Mouse (Mus musculus): ENCODE data around the gene Crip2. TPM values are rescaled to one million over a fixed set of nuclear protein-coding genes. Genes with fewer than 3 reads are reported as not detected.

Crip2 gene
- total and polyA plus RNA-seq, 2 experiments from 2014 or later = 185 to 317 TPM

- Histone ChIP-seq H3K4me2 (ENCODE audit: low read depth, low read length, poor library complexity, severe bottlenecking) (no peak overlapping the region), H3K9ac (replicated peaks; ENCODE audit: low read length, poor library complexity, severe bottlenecking) (no peak overlapping the region), H3K27ac (ENCODE audit: low read depth, low read length) (no peak overlapping the region; the same call in 1 of the 2 replicates)
Observed at GRCm38 (mm10) chr12:113100448-113101076, 39.5 kb upstream of the Crip2 start.

DNA sequence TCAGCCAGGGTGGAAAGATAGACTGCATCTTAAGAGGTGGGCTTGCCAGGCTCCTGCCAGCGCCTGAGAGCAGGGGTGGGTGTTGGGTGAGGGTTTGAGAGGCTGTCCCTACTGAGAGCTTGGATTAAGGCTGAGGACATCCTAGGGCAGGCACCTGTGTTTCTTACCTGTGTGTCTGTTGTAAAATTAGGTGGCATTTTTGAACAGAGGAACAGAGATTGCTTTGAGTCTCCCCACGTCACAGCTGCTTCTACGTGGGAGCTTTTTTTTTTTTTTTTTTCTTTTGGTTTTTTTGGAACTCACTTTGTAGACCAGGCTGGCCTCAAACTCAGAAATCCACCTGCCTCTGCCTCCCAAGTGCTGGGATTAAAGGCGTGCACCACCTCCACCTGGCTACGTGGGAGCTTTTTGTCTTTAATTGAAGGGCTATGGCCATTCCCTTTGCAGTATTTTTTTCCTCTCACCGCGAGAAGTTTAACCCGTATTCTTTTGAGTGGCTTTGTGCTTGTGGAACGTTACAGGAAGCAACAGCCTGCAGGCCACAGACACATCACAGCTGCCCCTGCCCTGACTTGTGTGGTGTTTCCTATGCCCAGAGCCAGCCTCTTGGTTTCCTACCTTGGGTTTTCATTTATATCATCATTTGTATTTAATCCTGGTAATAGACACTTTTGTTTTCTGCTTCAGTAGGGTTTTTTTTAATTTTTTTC is 38.6 kb upstream of the Crip2 start:
- peaks cover 22% of the 10 kb centered on the region; the same call in 1 of the 2 replicates for H3K4me1 ChIP-seq (ENCODE audit: insufficient read depth, low read length)
- no peak overlapping the region; the same call in 1 of the 2 replicates for H3K27ac ChIP-seq (ENCODE audit: low read depth, low read length)
- ATAC-seq (ENCODE audit: low FRiP score) = no peak
- TF ChIP-seq CTCF (IDR thresholded peaks at IDR 0.05) = no peak
- no peak overlapping the region for H3K4me3 ChIP-seq (ENCODE audit: low read depth, low read length)
- H3K9ac ChIP-seq (replicated peaks; ENCODE audit: low read length, poor library complexity, severe bottlenecking) = no peak overlapping the region
- WGBS = 77% methylated on average over 9 of the region's 9 CpGs
- H3K9me3 ChIP-seq (ENCODE audit: low read length) = no peaks in the 10 kb centered on the region
- H3K4me2 ChIP-seq (ENCODE audit: low read depth, low read length, poor library complexity, severe bottlenecking) = no peak overlapping the region
- peaks cover 4% of the 10 kb centered on the region; the same call in 1 of the 2 replicates for H3K36me3 ChIP-seq (ENCODE audit: insufficient read depth, low read length)
- no peaks in the 10 kb centered on the region for H3K27me3 ChIP-seq (ENCODE audit: insufficient read depth, low read length)
- no peak for DNase-seq (ENCODE audit: low spot score)

More at GRCm38 (mm10) chr12:113100448-113101076, 39.5 kb upstream of the Crip2 start:
- no peak for ATAC-seq (ENCODE audit: low FRiP score)
- H3K9me3 ChIP-seq (ENCODE audit: low read length) = no peaks in the 10 kb centered on the region
- H3K4me1 ChIP-seq (ENCODE audit: insufficient read depth, low read length) = peaks cover 22% of the 10 kb centered on the region; the same call in 1 of the 2 replicates
- no peak overlapping the region for H3K4me3 ChIP-seq (ENCODE audit: low read depth, low read length)
- no peaks in the 10 kb centered on the region for H3K27me3 ChIP-seq (ENCODE audit: insufficient read depth, low read length)
- DNase-seq (ENCODE audit: low spot score) = peak; percentile 41
- WGBS = 75% methylated on average over 5 of the region's 5 CpGs
- H3K36me3 ChIP-seq (ENCODE audit: insufficient read depth, low read length) = peaks cover 4% of the 10 kb centered on the region; the same call in 1 of the 2 replicates
- TF ChIP-seq CTCF (IDR thresholded peaks at IDR 0.05) = no peak

- TF ChIP-seq CTCF (IDR thresholded peaks at IDR 0.05) = peak; percentile 78
- no peak for ATAC-seq (ENCODE audit: low FRiP score)
- WGBS = 63% methylated on average over 6 of the region's 6 CpGs
Observed at GRCm38 (mm10) chr12:113102461-113102860, 37.6 kb upstream of the Crip2 start.

GRCm38 (mm10) chr12:113103846-113104451 is 36.1 kb upstream of the Crip2 start:
- Histone ChIP-seq H3K27ac (ENCODE audit: low read depth, low read length) (no peak overlapping the region), H3K9ac (replicated peaks; ENCODE audit: low read length, poor library complexity, severe bottlenecking) (no peak overlapping the region), H3K9me3 (ENCODE audit: low read length) (no peaks in the 10 kb centered on the region), H3K4me3 (ENCODE audit: low read depth, low read length) (no peak overlapping the region), H3K4me1 (ENCODE audit: insufficient read depth, low read length) (peaks cover 12% of the 10 kb centered on the region; the same call in 1 of the 2 replicates), H3K27me3 (ENCODE audit: insufficient read depth, low read length) (no peaks in the 10 kb centered on the region), H3K36me3 (ENCODE audit: insufficient read depth, low read length) (peaks cover 4% of the 10 kb centered on the region; the same call in 1 of the 2 replicates), H3K4me2 (ENCODE audit: low read depth, low read length, poor library complexity, severe bottlenecking) (no peak overlapping the region)
- peak; percentile 50 for TF ChIP-seq CTCF (IDR thresholded peaks at IDR 0.05)
- WGBS = 86% methylated on average over 8 of the region's 8 CpGs
- DNase-seq (ENCODE audit: low spot score) (no peak), ATAC-seq (ENCODE audit: low FRiP score) (no peak)

More at GRCm38 (mm10) chr12:113102461-113102860, 37.6 kb upstream of the Crip2 start:
- Histone ChIP-seq H3K27me3 (ENCODE audit: insufficient read depth, low read length) (no peaks in the 10 kb centered on the region), H3K4me2 (ENCODE audit: low read depth, low read length, poor library complexity, severe bottlenecking) (no peak overlapping the region), H3K9ac (replicated peaks; ENCODE audit: low read length, poor library complexity, severe bottlenecking) (0 out of 2 replicates have a peak overlapping the region, but pooled peaks have one; percentile 19), H3K9me3 (ENCODE audit: low read length) (no peaks in the 10 kb centered on the region), H3K36me3 (ENCODE audit: insufficient read depth, low read length) (peaks cover 4% of the 10 kb centered on the region; the same call in 1 of the 2 replicates), H3K27ac (ENCODE audit: low read depth, low read length) (no peak overlapping the region), H3K4me3 (ENCODE audit: low read depth, low read length) (no peak overlapping the region), H3K4me1 (ENCODE audit: insufficient read depth, low read length) (peaks cover 14% of the 10 kb centered on the region; the same call in 1 of the 2 replicates)
- peak; percentile 70 for DNase-seq (ENCODE audit: low spot score)

DNA sequence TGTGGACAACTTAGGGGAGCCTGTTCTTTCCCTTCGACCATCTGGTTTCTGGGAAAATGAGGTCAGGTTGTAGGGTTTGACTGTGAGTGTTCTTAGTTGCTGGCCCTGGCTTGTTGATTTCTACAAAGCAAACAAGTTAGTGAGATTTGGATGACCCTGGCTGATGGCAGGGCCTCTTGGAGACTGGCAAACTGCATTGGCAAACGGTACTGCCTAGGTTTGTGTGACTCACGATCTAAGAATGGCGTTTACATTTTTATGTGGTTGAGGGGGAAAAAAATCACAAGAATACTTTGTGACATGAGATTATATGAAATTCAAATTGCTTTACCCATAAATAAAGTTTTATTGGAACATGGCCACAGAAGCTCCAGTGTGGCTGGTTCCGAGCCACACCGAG is 33.6 kb upstream of the Crip2 start:
- H3K27ac ChIP-seq (ENCODE audit: low read depth, low read length) = no peak overlapping the region
- DNase-seq (ENCODE audit: low spot score) = no peak
- H3K9me3 ChIP-seq (ENCODE audit: low read length) = no peaks in the 10 kb centered on the region
- H3K36me3 ChIP-seq (ENCODE audit: insufficient read depth, low read length) = no peaks in the 10 kb centered on the region
- no peak overlapping the region for H3K9ac ChIP-seq (replicated peaks; ENCODE audit: low read length, poor library complexity, severe bottlenecking)
- no peak for ATAC-seq (ENCODE audit: low FRiP score)
- no peaks in the 10 kb centered on the region for H3K27me3 ChIP-seq (ENCODE audit: insufficient read depth, low read length)
- H3K4me3 ChIP-seq (ENCODE audit: low read depth, low read length) = no peak overlapping the region
- no peaks in the 10 kb centered on the region for H3K4me1 ChIP-seq (ENCODE audit: insufficient read depth, low read length)
- no peak overlapping the region for H3K4me2 ChIP-seq (ENCODE audit: low read depth, low read length, poor library complexity, severe bottlenecking)
- WGBS = 88% methylated on average over 6 of the region's 6 CpGs
- no peak for TF ChIP-seq CTCF (IDR thresholded peaks at IDR 0.05)
